26 mouse cellular contexts compared by ENCODE assay signal in the genomic region with DNA sequence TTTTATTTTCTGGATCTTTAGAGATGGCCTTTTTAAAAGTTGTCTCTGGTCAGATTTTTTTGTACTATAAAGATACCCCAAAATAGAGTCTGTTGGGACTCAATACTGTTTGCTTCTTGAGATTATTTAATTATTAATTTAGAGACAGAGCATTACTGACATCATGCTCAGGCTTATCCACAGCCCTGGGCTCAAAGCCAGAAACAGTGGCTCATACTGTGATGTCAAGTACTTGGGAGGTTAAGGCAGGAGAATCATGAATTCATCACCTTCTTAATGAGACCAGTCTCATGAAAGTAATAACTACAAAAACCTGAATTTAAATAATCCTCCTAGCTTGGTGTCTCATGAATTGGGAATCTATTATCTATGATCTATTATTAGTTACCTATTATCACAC. TPM values are rescaled to one million over a fixed set of nuclear protein-coding genes. Genes with fewer than 3 reads are reported as not detected.
DNase-seq lines count a peak whose midpoint lies in the region; ATAC-seq and TF ChIP-seq lines count a peak whose summit lies in the region.
"Had no signal": no experiment of that assay in that cellular context is flagged by ENCODE, and none has a peak within 500 bp of the region (broad histone marks: within the 10 kb centered on the region; RNA-seq: fewer than 3 reads in every experiment).

No protein-coding gene starts in this region.

- peak; percentile 39 to 70 for DNase-seq in adrenal gland, adult (ENCODE audit: inconsistent age in 2 of 2, low spot score in 1 of 2)
- DNase-seq in adrenal gland, postnatal 4 days (ENCODE audit: low spot score in 2 of 2), result no peak
- peak; percentile 11 for DNase-seq in hindbrain, postnatal 0 days (ENCODE audit: low spot score)
- no peak for DNase-seq in hindbrain, embryonic 14.5 days (ENCODE audit: low spot score)
- DNase-seq in Patski (ENCODE audit: low read depth, low spot score), result peak; percentile 28
- peak; percentile 66 to 69 for DNase-seq in adrenal gland, postnatal 36 days
- DNase-seq in c-Kit-positive CD71-positive TER-119-positive erythroid progenitor cells, embryonic 14.5 days (ENCODE audit: low spot score), result no peak
- DNase-seq in hindbrain, embryonic 10.5 days (ENCODE audit: low spot score), result no peak
- DNase-seq: gastrocnemius, postnatal 14 days; kidney, adult 9 months; kidney, postnatal 4 days; layer of hippocampus, adult 9-11 months; liver, embryonic 13.5 days; lung, embryonic 14.5 days; lung, postnatal 4 days; thymus, postnatal 14 days had no signal

- no peak overlapping the region for H3K27ac ChIP-seq in hindbrain, postnatal 0 days
- no peak overlapping the region for H3K27ac ChIP-seq in hindbrain, embryonic 14.5 days
- H3K27ac ChIP-seq in hindbrain, embryonic 10.5 days, result no peak overlapping the region
- H3K27ac ChIP-seq: embryonic facial prominence, embryonic 10.5 days; heart, embryonic 15.5 days; hindbrain, embryonic 13.5 days; intestine, embryonic 15.5 days; left cerebral cortex, adult 2 months; limb, embryonic 12.5 days; liver, embryonic 13.5 days had no signal

- ATAC-seq in hindbrain, postnatal 0 days, result no peak
- ATAC-seq in hindbrain, embryonic 14.5 days (ENCODE audit: low FRiP score), result no peak
- no peak for ATAC-seq in Patski
- ATAC-seq: intestine, embryonic 15.5 days had no signal

- no peaks in the 10 kb centered on the region for H3K4me1 ChIP-seq in hindbrain, postnatal 0 days (ENCODE audit: insufficient read depth, low read length)
- no peaks in the 10 kb centered on the region for H3K4me1 ChIP-seq in hindbrain, embryonic 14.5 days (replicated peaks; ENCODE audit: control insufficient read depth, insufficient read depth, low read length)
- no peaks in the 10 kb centered on the region for H3K4me1 ChIP-seq in hindbrain, embryonic 10.5 days (replicated peaks)
- H3K4me1 ChIP-seq: embryonic facial prominence, embryonic 10.5 days; heart, embryonic 15.5 days; hindbrain, embryonic 13.5 days; intestine, embryonic 15.5 days; limb, embryonic 12.5 days; liver, embryonic 13.5 days had no signal

- no peak overlapping the region for H3K4me2 ChIP-seq in hindbrain, postnatal 0 days (ENCODE audit: low read depth, low read length)
- H3K4me2 ChIP-seq in hindbrain, embryonic 14.5 days (replicated peaks), result no peak overlapping the region
- H3K4me2 ChIP-seq: heart, embryonic 15.5 days; hindbrain, embryonic 13.5 days; intestine, embryonic 15.5 days; limb, embryonic 12.5 days; liver, embryonic 13.5 days; lung, embryonic 14.5 days; midbrain, embryonic 11.5 days had no signal

- in situ Hi-C loops in Patski (cut with MboI; ENCODE audit: low pct_unique_long_range_greater_than_20kb), result no loop called here

- peaks cover 38% of the 10 kb centered on the region for H3K36me3 ChIP-seq in hindbrain, postnatal 0 days (ENCODE audit: insufficient read depth, low read length)
- peaks cover 80% of the 10 kb centered on the region for H3K36me3 ChIP-seq in hindbrain, embryonic 14.5 days (replicated peaks; ENCODE audit: control insufficient read depth, insufficient read depth)
- H3K36me3 ChIP-seq in hindbrain, embryonic 10.5 days, result peaks cover 98% of the 10 kb centered on the region

- no peaks in the 10 kb centered on the region for H3K27me3 ChIP-seq in hindbrain, postnatal 0 days (ENCODE audit: insufficient read depth, low read length)
- H3K27me3 ChIP-seq in hindbrain, embryonic 14.5 days (ENCODE audit: control insufficient read depth, insufficient read depth, low read length), result no peaks in the 10 kb centered on the region
- H3K27me3 ChIP-seq in Patski, result no peaks in the 10 kb centered on the region
- H3K27me3 ChIP-seq in hindbrain, embryonic 10.5 days (ENCODE audit: insufficient read depth, poor library complexity, severe bottlenecking), result no peaks in the 10 kb centered on the region
- H3K27me3 ChIP-seq: heart, embryonic 15.5 days; hindbrain, embryonic 13.5 days; intestine, embryonic 15.5 days; limb, embryonic 12.5 days; liver, embryonic 13.5 days had no signal

- H3K9me3 ChIP-seq in hindbrain, postnatal 0 days (ENCODE audit: low read length), result no peaks in the 10 kb centered on the region
- no peaks in the 10 kb centered on the region for H3K9me3 ChIP-seq in hindbrain, embryonic 14.5 days (ENCODE audit: control insufficient read depth, low read length)
- H3K9me3 ChIP-seq in hindbrain, embryonic 10.5 days, result no peaks in the 10 kb centered on the region
- H3K9me3 ChIP-seq: embryonic facial prominence, embryonic 10.5 days; G1E; heart, embryonic 15.5 days; hindbrain, embryonic 13.5 days; intestine, embryonic 15.5 days; limb, embryonic 12.5 days; liver, embryonic 13.5 days had no signal

- no peak overlapping the region for H3K4me3 ChIP-seq in hindbrain, postnatal 0 days (ENCODE audit: low read length)
- H3K4me3 ChIP-seq in hindbrain, embryonic 14.5 days (replicated peaks; ENCODE audit: low read length), result no peak overlapping the region
- no peak overlapping the region for H3K4me3 ChIP-seq in hindbrain, embryonic 10.5 days
- H3K4me3 ChIP-seq: embryonic facial prominence, embryonic 10.5 days; heart, embryonic 15.5 days; hindbrain, embryonic 13.5 days; intestine, embryonic 15.5 days; left cerebral cortex, adult 2 months; limb, embryonic 12.5 days; liver, embryonic 13.5 days; myocyte had no signal

- CTCF ChIA-PET in Patski (lab: Charles Lee), result no interaction called here

- POLR2A ChIA-PET in Patski (lab: Charles Lee), result no interaction called here

- no peak overlapping the region for H3K9ac ChIP-seq in hindbrain, postnatal 0 days (replicated peaks; ENCODE audit: low read length)
- H3K9ac ChIP-seq in hindbrain, embryonic 14.5 days, result no peak overlapping the region
- H3K9ac ChIP-seq: heart, embryonic 15.5 days; hindbrain, embryonic 13.5 days; intestine, embryonic 15.5 days; limb, embryonic 12.5 days; liver, embryonic 13.5 days; lung, embryonic 14.5 days had no signal

- TF ChIP-seq CTCF in hindbrain, postnatal 0 days (IDR thresholded peaks at IDR 0.05; ENCODE audit: low read depth), result no peak
- no peak for TF ChIP-seq CTCF in Patski (IDR thresholded peaks at IDR 0.05)

RNA-seq across cellular contexts. Expression of gene Tmed5, which starts 32.2 kb away (rescaled TPM):
- 10 to 100 TPM; 40.1 to 41.0 TPM for total RNA-seq in adrenal gland, postnatal 4 days (2021)
- 12.9 and 28.3 TPM in 2 replicates for total RNA-seq in hindbrain, postnatal 0 days (2014; rRNA removed)
- 24.6 and 26.7 TPM in 2 replicates for polyA plus RNA-seq in hindbrain, postnatal 0 days (2015; fragmentation: Nextera tagmentation; extraction: Ambion mirVana)
- polyA plus RNA-seq in hindbrain, embryonic 14.5 days (2014; fragmentation: Nextera tagmentation; extraction: Ambion mirVana), result 24.8 and 25.4 TPM in 2 replicates
- 42.5 TPM for polyA plus RNA-seq in Patski (2021)
- 10 to 100 TPM; 65.8 to 71.8 TPM for total RNA-seq in adrenal gland, postnatal 36 days (2021)
- 27.4 and 30.1 TPM in 2 replicates for polyA plus RNA-seq in hindbrain, embryonic 10.5 days (2016; fragmentation: Nextera tagmentation; extraction: Ambion mirVana)

RNA-seq across cellular contexts. Expression of gene Ccdc18, which starts 32.5 kb away (rescaled TPM):
- total RNA-seq in adrenal gland, postnatal 4 days (2021), result 1 to 10 TPM; 2.7 to 3.4 TPM
- total RNA-seq in hindbrain, postnatal 0 days (2014; rRNA removed), result 0.63 and 1.4 TPM in 2 replicates
- 2.2 and 4.1 TPM in 2 replicates for polyA plus RNA-seq in hindbrain, postnatal 0 days (2015; fragmentation: Nextera tagmentation; extraction: Ambion mirVana)
- polyA plus RNA-seq in hindbrain, embryonic 14.5 days (2014; fragmentation: Nextera tagmentation; extraction: Ambion mirVana), result 1.9 and 2.4 TPM in 2 replicates
- 3.6 TPM for polyA plus RNA-seq in Patski (2021)
- total RNA-seq in adrenal gland, postnatal 36 days (2021), result 1 to 10 TPM; 1.1 to 1.9 TPM
- polyA plus RNA-seq in hindbrain, embryonic 10.5 days (2016; fragmentation: Nextera tagmentation; extraction: Ambion mirVana), result 7.3 and 10.8 TPM in 2 replicates
- polyA plus RNA-seq: small intestine, adult 2 months had no signal

RNA-seq across cellular contexts. Expression of gene Mtf2, which starts 34.7 kb away (rescaled TPM):
- 10 to 100 TPM; 45.8 to 47.8 TPM for total RNA-seq in adrenal gland, postnatal 4 days (2021)
- 36.0 and 41.4 TPM in 2 replicates for total RNA-seq in hindbrain, postnatal 0 days (2014; rRNA removed)
- 48.7 and 55.7 TPM in 2 replicates for polyA plus RNA-seq in hindbrain, postnatal 0 days (2015; fragmentation: Nextera tagmentation; extraction: Ambion mirVana)
- polyA plus RNA-seq in hindbrain, embryonic 14.5 days (2014; fragmentation: Nextera tagmentation; extraction: Ambion mirVana), result 91.9 and 92.1 TPM in 2 replicates
- 29.9 TPM for polyA plus RNA-seq in Patski (2021)
- total RNA-seq in adrenal gland, postnatal 36 days (2021), result 10 to 100 TPM; 17.8 to 29.2 TPM
- polyA plus RNA-seq in hindbrain, embryonic 10.5 days (2016; fragmentation: Nextera tagmentation; extraction: Ambion mirVana), result 120 and 161 TPM in 2 replicates

Comparison
In these comparisons a context has a peak if more than half of its experiments do, and no peak if none do; other contexts are left out.
1. DNase-seq: peak in adrenal gland, adult (2 of 2), hindbrain, postnatal 0 days (single experiment), Patski (single experiment) and adrenal gland, postnatal 36 days (2 of 2); none in adrenal gland, postnatal 4 days (0 of 2), hindbrain, embryonic 14.5 days (single experiment), c-Kit-positive CD71-positive TER-119-positive erythroid progenitor cells, embryonic 14.5 days (single experiment) and hindbrain, embryonic 10.5 days (single experiment).